Mouse (Mus musculus) ES-E14 (cell line): ENCODE measurements around the gene Nr1h3. TPM values are rescaled to one million over a fixed set of nuclear protein-coding genes. Genes with fewer than 3 reads are reported as not detected.

Source experiments
- DNase-seq: peaks from one replicate; pipeline ENCODE4 v3.0.0-alpha.2; 2013; ENCODE audit warnings: low read depth, low spot score
- H3K27ac ChIP-seq: 2 replicates; pipeline ENCODE4 v1.5.1; 2012; ENCODE audit warnings: low read depth, mild to moderate bottlenecking, low read length, moderate library complexity, mixed read lengths; ENCODE audit not compliant: poor library complexity, insufficient read depth, severe bottlenecking
- H3K36me3 ChIP-seq: 2 replicates; pipeline ENCODE4 v1.6.1; 2012; ENCODE audit warnings: mild to moderate bottlenecking, low read length, moderate library complexity, mixed read lengths; ENCODE audit not compliant: control insufficient read depth, poor library complexity, insufficient read depth, severe bottlenecking
- H3K4me1 ChIP-seq, 2 experiments: fragments of 150-350 bp in 1 of 2; sonication (generic) in 1 of 2; 2 replicates each; pipeline ENCODE4 v1.6.1; 2012; ENCODE audit warnings: low read length in 2 of 2, mild to moderate bottlenecking in 1 of 2, mixed read lengths in 1 of 2; ENCODE audit not compliant: control insufficient read depth in 2 of 2, insufficient read depth in 2 of 2, poor library complexity in 1 of 2
- H3K4me3 ChIP-seq, 2 experiments: fragments of 150-350 bp in 1 of 2; sonication (generic) in 1 of 2; 2 replicates each; pipeline ENCODE4 v1.5.1; 2012; ENCODE audit warnings: low read length in 2 of 2, low read depth in 1 of 2, mild to moderate bottlenecking in 1 of 2, mixed read lengths in 1 of 2; ENCODE audit not compliant: insufficient read depth in 1 of 2, poor library complexity in 1 of 2, severe bottlenecking in 1 of 2
- H3K9ac ChIP-seq: 2 replicates; pipeline ENCODE4 v1.6.1; 2012; ENCODE audit warnings: low read depth, mild to moderate bottlenecking, low read length, mixed read lengths; ENCODE audit not compliant: poor library complexity, insufficient read depth, severe bottlenecking
- H3K9me3 ChIP-seq: fragments of 150-350 bp; sonication (generic); 2 replicates; pipeline ENCODE4 v1.6.1; 2012; ENCODE audit warnings: low read depth, mild to moderate bottlenecking, low read length; ENCODE audit not compliant: control insufficient read depth, insufficient read depth
- CHD2 ChIP-seq: IDR thresholded peaks from 2 replicates; pipeline ENCODE4 v1.6.1; 2014; ENCODE audit warnings: mild to moderate bottlenecking, low read depth, low read length, inconsistent platforms
- HCFC1 ChIP-seq: IDR thresholded peaks from 2 replicates; pipeline ENCODE4 v1.6.1; 2012; ENCODE audit warnings: low read length, inconsistent platforms, borderline replicate concordance; ENCODE audit not compliant: insufficient read depth
- MAFK ChIP-seq: IDR thresholded peaks from 2 replicates; pipeline ENCODE4 v1.6.1; 2014; ENCODE audit warnings: mild to moderate bottlenecking, low read depth, low read length, inconsistent platforms; ENCODE audit not compliant: insufficient read depth
- ZC3H11A ChIP-seq: IDR thresholded peaks from 2 replicates; pipeline ENCODE4 v1.6.1; 2012; ENCODE audit warnings: low read depth, mild to moderate bottlenecking, inconsistent platforms, low read length, borderline replicate concordance
- ZNF384 ChIP-seq: IDR thresholded peaks from 2 replicates; pipeline ENCODE4 v1.6.1; 2012; ENCODE audit warnings: low read depth, low read length, inconsistent platforms
- in situ Hi-C, 2 experiments: fragments of 600-800 bp; cut with MboI; formaldehyde crosslinking; loops; one replicate each; pipeline ENCODE4 v1.15.1; 2025; ENCODE audit warnings: low sequenced_read_pairs in 2 of 2, inconsistent platforms in 1 of 2; ENCODE audit not compliant: unreplicated experiment in 2 of 2
- total RNA-seq: library from RNA; depleted of rRNA; stranded (reverse); fragments of 300-350 nt; gene quantifications from 2 replicates; pipeline ENCODE4 v1.2.3, GENCODE M21; 2012; rRNA removed

Nr1h3 gene
- total RNA-seq = 0.90 and 1.4 TPM in 2 replicates

GRCm38 (mm10) chr2:91202222-91202971 is at the start of gene Nr1h3, which contains the start of gene Acp2:
Nr1h3 (minus strand) TSS chr2:91202834.
Acp2 (plus strand) TSS chr2:91202885.
- H3K9me3 ChIP-seq = no peaks in the 10 kb centered on the region
- in situ Hi-C loops = no loop called here
- H3K4me1 ChIP-seq = no peaks in the 10 kb centered on the region
- DNase-seq = peak; percentile 95
- peak; percentile 91 for TF ChIP-seq HCFC1
- no peak for TF ChIP-seq ZC3H11A
- peak within 1 kb of the TSS; percentile 91 for H3K9ac ChIP-seq
- peak within 1 kb of the TSS; percentile 80 to 82 for H3K4me3 ChIP-seq
- H3K27ac ChIP-seq = peak within 1 kb of the TSS; percentile 85
- H3K36me3 ChIP-seq = peaks cover 4% of the 10 kb centered on the region; the same call in 1 of the 2 replicates

- TF ChIP-seq CHD2 (no peak), ZC3H11A (no peak), ZNF384 (no peak), HCFC1 (no peak), MAFK (no peak)
- DNase-seq = no peak
- Histone ChIP-seq H3K9ac (no peak overlapping the region), H3K9me3 (no peaks in the 10 kb centered on the region), H3K36me3 (no peaks in the 10 kb centered on the region), H3K27ac (no peak overlapping the region), H3K4me3 (no peak overlapping the region), H3K4me1 (peaks cover 0 to 2% of the 10 kb centered on the region in 2 experiments; a peak in 1 of 4 replicates)
- in situ Hi-C loops = no loop called here
Observed at GRCm38 (mm10) chr2:91252001-91252400, 49.4 kb upstream of the Nr1h3 start.

GRCm38 (mm10) chr2:91248366-91248765 is 45.7 kb upstream of the Nr1h3 start:
- in situ Hi-C loops = no loop called here
- no peak for TF ChIP-seq MAFK
- TF ChIP-seq HCFC1 = no peak
- no peak for TF ChIP-seq CHD2
- TF ChIP-seq ZC3H11A = no peak
- TF ChIP-seq ZNF384 = no peak
- Histone ChIP-seq H3K9ac (no peak overlapping the region), H3K27ac (no peak overlapping the region), H3K4me3 (no peak overlapping the region), H3K36me3 (no peaks in the 10 kb centered on the region), H3K4me1 (no peaks in the 10 kb centered on the region), H3K9me3 (no peaks in the 10 kb centered on the region)
- DNase-seq = no peak

GRCm38 (mm10) chr2:91244557-91245228 is 42.1 kb upstream of the Nr1h3 start:
- no peaks in the 10 kb centered on the region for H3K9me3 ChIP-seq
- TF ChIP-seq HCFC1 (no peak), ZC3H11A (no peak), CHD2 (no peak), ZNF384 (no peak), MAFK (no peak)
- H3K4me1 ChIP-seq = no peaks in the 10 kb centered on the region
- H3K4me3 ChIP-seq = no peak overlapping the region
- no peaks in the 10 kb centered on the region for H3K36me3 ChIP-seq
- no peak overlapping the region for H3K9ac ChIP-seq
- no peak for DNase-seq
- in situ Hi-C loops = no loop called here
- H3K27ac ChIP-seq = no peak overlapping the region
